Mouse (Mus musculus) E14TG2a.4 (cell line): ENCODE measurements at regions not wholly inside any gene's neighbourhood (a gene's known extent, or its start where the extent isn't known, plus 50 kb on each side); places are given as distances from the start of the nearest gene placed in this dataset.

Experiments
- CTCF ChIP-seq: conservative IDR thresholded peaks from 2 replicates; pipeline ENCODE4 v1.5.1; 2014; ENCODE audit warnings: low read length
- NANOG ChIP-seq: IDR thresholded peaks from 2 replicates; pipeline ENCODE4 v1.6.1; 2014; ENCODE audit warnings: borderline replicate concordance, low read length, mixed read lengths
- POU5F1 ChIP-seq: IDR thresholded peaks from 2 replicates; pipeline ENCODE4 v1.6.1; 2014; ENCODE audit warnings: low read length, borderline replicate concordance

DNA sequence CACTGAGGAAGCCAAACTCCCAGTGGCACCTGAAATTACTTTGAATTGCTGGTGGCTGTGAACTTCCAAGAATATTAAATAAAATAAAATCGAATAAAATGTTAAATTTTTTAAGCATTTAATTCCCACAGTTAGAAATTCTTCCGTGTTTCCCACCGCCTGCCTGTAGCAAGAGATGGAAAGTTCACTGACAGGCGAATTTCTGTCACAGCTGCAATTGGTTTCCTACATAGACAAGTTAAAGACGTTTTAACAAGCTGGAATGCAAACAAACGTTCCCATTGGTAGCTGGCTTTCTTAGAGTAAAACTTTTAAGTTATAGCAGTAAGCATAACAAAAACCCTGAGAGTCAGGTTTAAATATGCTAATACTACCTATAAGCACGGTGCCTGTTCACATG, 95.0 kb downstream of the Pou4f1 start:
- TF ChIP-seq CTCF (no peak), POU5F1 (no peak), NANOG (no peak)
